Comparison of ENCODE assay signal across 10 mouse cellular contexts in the genomic region with DNA sequence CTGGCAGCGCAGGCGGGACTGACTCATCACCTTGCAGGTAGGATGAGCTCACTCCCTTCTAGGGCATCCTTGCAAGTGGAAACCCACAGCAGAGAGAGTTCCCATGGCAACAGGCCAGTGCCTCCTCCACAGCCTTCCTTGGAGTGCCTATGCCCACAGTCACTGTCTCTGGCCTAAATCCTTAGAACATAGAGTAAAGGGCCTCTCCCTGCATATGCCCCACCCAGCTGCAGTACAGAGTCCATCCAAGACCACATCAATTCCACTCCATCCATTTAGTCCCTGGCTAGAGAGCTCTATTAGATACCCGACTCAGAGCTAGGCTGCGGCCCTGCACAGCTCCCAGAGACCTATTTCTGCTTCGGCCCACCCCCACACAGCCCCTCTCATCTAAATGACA. TPM values are rescaled to one million over a fixed set of nuclear protein-coding genes. Genes with fewer than 3 reads are reported as not detected.
DNase-seq lines count a peak whose midpoint lies in the region; ATAC-seq and TF ChIP-seq lines count a peak whose summit lies in the region.
"Had no signal": no experiment of that assay in that cellular context is flagged by ENCODE, and none has a peak within 500 bp of the region (broad histone marks: within the 10 kb centered on the region; RNA-seq: fewer than 3 reads in every experiment).

No protein-coding gene starts in this region.

- no peak overlapping the region for H3K4me2 ChIP-seq in heart, embryonic 16.5 days (ENCODE audit: low read depth, low read length)
- H3K4me2 ChIP-seq in midbrain, embryonic 15.5 days: no peak overlapping the region
- no peak overlapping the region for H3K4me2 ChIP-seq in liver, embryonic 12.5 days

- H3K79me2 ChIP-seq in heart, adult 2 months (replicated peaks; ENCODE audit: control insufficient read depth, insufficient read depth, low read length): peaks cover 7% of the 10 kb centered on the region

- no peaks in the 10 kb centered on the region for H3K27me3 ChIP-seq in heart, embryonic 16.5 days (ENCODE audit: control insufficient read depth, insufficient read depth, low read length)
- H3K27me3 ChIP-seq in heart, adult 2 months (ENCODE audit: control insufficient read depth, insufficient read depth, low read length): no peaks in the 10 kb centered on the region
- no peaks in the 10 kb centered on the region for H3K27me3 ChIP-seq in midbrain, embryonic 15.5 days (replicated peaks)
- H3K27me3 ChIP-seq in liver, embryonic 12.5 days (replicated peaks): no peaks in the 10 kb centered on the region

- H3K4me1 ChIP-seq in heart, embryonic 16.5 days (ENCODE audit: control insufficient read depth, insufficient read depth, low read length): peaks cover 41% of the 10 kb centered on the region
- peaks cover 4% of the 10 kb centered on the region for H3K4me1 ChIP-seq in heart, adult 2 months (ENCODE audit: control insufficient read depth, insufficient read depth, low read length)
- peaks cover 8% of the 10 kb centered on the region for H3K4me1 ChIP-seq in midbrain, embryonic 15.5 days
- H3K4me1 ChIP-seq in liver, embryonic 12.5 days: peaks cover 7% of the 10 kb centered on the region; the same call in 1 of the 2 replicates

- no peak for TF ChIP-seq CTCF in heart, adult 2 months (IDR thresholded peaks at IDR 0.05)

- TF ChIP-seq POLR2A in heart, adult 2 months (IDR thresholded peaks at IDR 0.05; ENCODE audit: insufficient read depth, low read depth, low read length): no peak

- intact Hi-C loops in heart, adult 2 months (cut with DNase I): no loop called here
- intact Hi-C loops in gastrocnemius, postnatal 14 days (cut with DNase I; ENCODE audit: low total_unique reads): no loop called here

- DNase-seq in heart, adult 2 months: no peak
- peak; percentile 53 for DNase-seq in R1 (ENCODE audit: low read depth, low spot score)
- DNase-seq in frontal cortex, postnatal 36 days (ENCODE audit: low spot score in 2 of 2): peak; percentile 87 to 90
- no peak for DNase-seq in gastrocnemius, postnatal 14 days
- DNase-seq: kidney, adult 2 months had no signal

- no peaks in the 10 kb centered on the region for H3K9me3 ChIP-seq in heart, embryonic 16.5 days (replicated peaks; ENCODE audit: control insufficient read depth, low read length)
- no peaks in the 10 kb centered on the region for H3K9me3 ChIP-seq in midbrain, embryonic 15.5 days
- H3K9me3 ChIP-seq in liver, embryonic 12.5 days (replicated peaks): no peaks in the 10 kb centered on the region

- no peak overlapping the region for H3K9ac ChIP-seq in heart, embryonic 16.5 days (ENCODE audit: low read length)
- H3K9ac ChIP-seq in heart, adult 2 months (ENCODE audit: low read depth, low read length): no peak overlapping the region
- H3K9ac ChIP-seq in midbrain, embryonic 15.5 days: no peak overlapping the region
- H3K9ac ChIP-seq in liver, embryonic 12.5 days: no peak overlapping the region

- no peak for ATAC-seq in heart, embryonic 16.5 days (replicated peaks; ENCODE audit: extremely low read depth, insufficient read depth, low FRiP score)
- ATAC-seq in midbrain, embryonic 15.5 days (replicated peaks): peak; percentile 84
- ATAC-seq in CD4-positive, CD25-positive, alpha-beta regulatory T cell, adult 4 months: no peak
- no peak for ATAC-seq in liver, embryonic 12.5 days

- TF ChIP-seq EP300 in heart, adult 2 months (IDR thresholded peaks at IDR 0.05; ENCODE audit: insufficient read depth, low read depth, low read length): no peak

- H3K36me3 ChIP-seq in heart, embryonic 16.5 days (ENCODE audit: control insufficient read depth, insufficient read depth): no peaks in the 10 kb centered on the region
- no peaks in the 10 kb centered on the region for H3K36me3 ChIP-seq in heart, adult 2 months (ENCODE audit: control insufficient read depth, insufficient read depth, low read length)
- no peaks in the 10 kb centered on the region for H3K36me3 ChIP-seq in midbrain, embryonic 15.5 days (replicated peaks)
- 0 out of 2 replicates have a peak, but pooled peaks cover under 1% of the 10 kb centered on the region for H3K36me3 ChIP-seq in liver, embryonic 12.5 days

- WGBS in heart, embryonic 16.5 days: 70% methylated on average over 5 of the region's 5 CpGs
- WGBS in heart, adult 2 months: 83% methylated on average over 5 of the region's 5 CpGs
- WGBS in midbrain, embryonic 15.5 days: 90% methylated on average over 5 of the region's 5 CpGs
- WGBS in liver, embryonic 12.5 days (ENCODE audit: insufficient replicate concordance): 73% methylated on average over 5 of the region's 5 CpGs

- peak overlapping the region; percentile 13; the same call in 1 of the 2 replicates for H3K27ac ChIP-seq in heart, embryonic 16.5 days (ENCODE audit: low read length)
- no peak overlapping the region for H3K27ac ChIP-seq in heart, adult 2 months
- H3K27ac ChIP-seq in midbrain, embryonic 15.5 days: no peak overlapping the region
- no peak overlapping the region for H3K27ac ChIP-seq in liver, embryonic 12.5 days
- H3K27ac ChIP-seq: macrophage had no signal

- H3K4me3 ChIP-seq in heart, embryonic 16.5 days (ENCODE audit: low read length): no peak overlapping the region
- no peak overlapping the region for H3K4me3 ChIP-seq in heart, adult 2 months
- H3K4me3 ChIP-seq in midbrain, embryonic 15.5 days: no peak overlapping the region
- no peak overlapping the region for H3K4me3 ChIP-seq in liver, embryonic 12.5 days

RNA-seq across cellular contexts. Expression of gene Actn1, which starts 20.7 kb away (rescaled TPM):
- 31.0 and 33.1 TPM in 2 replicates for polyA plus RNA-seq in heart, embryonic 16.5 days (2015; fragmentation: Nextera tagmentation; extraction: Ambion mirVana)
- 10 to 100 TPM; 30.6 to 31.7 TPM for total RNA-seq in heart, adult 2 months (2021)
- polyA plus RNA-seq in heart, adult 2 months (2012; rRNA removed): 29.0 and 31.1 TPM in 2 replicates
- polyA plus RNA-seq in midbrain, embryonic 15.5 days (2015; fragmentation: Nextera tagmentation; extraction: Ambion mirVana): 6.9 and 7.7 TPM in 2 replicates
- 10 to 100 TPM; 47.8 to 47.9 TPM for polyA plus RNA-seq in CD4-positive, CD25-positive, alpha-beta regulatory T cell, adult 4 months (2017; shearing (Covaris generic))
- total RNA-seq in gastrocnemius, postnatal 14 days (2021): 10 to 100 TPM; 18.3 to 22.5 TPM
- polyA plus RNA-seq in liver, embryonic 12.5 days (2016; fragmentation: Nextera tagmentation; extraction: Ambion mirVana): 15.6 and 15.9 TPM in 2 replicates

Comparison
In these comparisons a context has a peak if more than half of its experiments do, and no peak if none do; other contexts are left out.
1. DNase-seq: peak in R1 (single experiment) and frontal cortex, postnatal 36 days (2 of 2); none in heart, adult 2 months (0 of 2) and gastrocnemius, postnatal 14 days (single experiment).